Mouse (Mus musculus) left cerebral cortex, adult 11 months (tissue): ENCODE data around the gene Car11.
"Not testable (repeated sequence)": the region's sequence is repeated elsewhere in the genome, so short reads cannot be mapped to it uniquely, and the experiment has no call there.

Experiments used
- DNase-seq: peaks from one replicate; pipeline ENCODE4 v3.0.0; 2022; ENCODE audit warnings: low spot score

The Car11 gene

GRCm38 (mm10) chr7:45699523-45700141 is at the start of gene Car11:
Gene Car11, plus strand, starts transcription at chr7:45699843.
- no peak for DNase-seq

GRCm38 (mm10) chr7:45650484-45650883 is 49.2 kb upstream of the Car11 start:
- not testable (repeated sequence) for DNase-seq

GRCm38 (mm10) chr7:45654424-45655047 is 45.1 kb upstream of the Car11 start:
- no peak for DNase-seq

GRCm38 (mm10) chr7:45660746-45661478 is 38.7 kb upstream of the Car11 start:
- no peak for DNase-seq

GRCm38 (mm10) chr7:45661702-45662101 is 37.9 kb upstream of the Car11 start:
- not testable (repeated sequence) for DNase-seq

GRCm38 (mm10) chr7:45665303-45666138 is 34.1 kb upstream of the Car11 start:
- no peak for DNase-seq

GRCm38 (mm10) chr7:45666161-45666560 is 33.5 kb upstream of the Car11 start, which contains the start of gene Fut2:
Gene Fut2, minus strand, starts transcription at chr7:45666394.
- no peak for DNase-seq

- DNase-seq: no peak
These were observed 31.9 kb upstream of the Car11 start for GRCm38 (mm10) chr7:45667761-45668160.

- no peak for DNase-seq
These were observed 30.7 kb upstream of the Car11 start for GRCm38 (mm10) chr7:45668921-45669320.

- no peak for DNase-seq
These were observed 21.9 kb upstream of the Car11 start for GRCm38 (mm10) chr7:45677627-45678295.

- no peak for DNase-seq
These were observed 21.1 kb upstream of the Car11 start for GRCm38 (mm10) chr7:45678513-45678912.

GRCm38 (mm10) chr7:45679966-45680621 is 19.5 kb upstream of the Car11 start:
- DNase-seq: no peak

- no peak for DNase-seq
These were observed 18.5 kb upstream of the Car11 start for GRCm38 (mm10) chr7:45681046-45681736.

GRCm38 (mm10) chr7:45682144-45683126 is 17.2 kb upstream of the Car11 start:
- DNase-seq: peak; percentile 81

GRCm38 (mm10) chr7:45683396-45684050 is 16.1 kb upstream of the Car11 start, which contains the start of gene Ntn5:
Gene Ntn5, plus strand, starts transcription at chr7:45684022.
- DNase-seq: no peak

- no peak for DNase-seq
These were observed 13.8 kb upstream of the Car11 start for GRCm38 (mm10) chr7:45685811-45686210.

GRCm38 (mm10) chr7:45686841-45687240 is 12.8 kb upstream of the Car11 start:
- DNase-seq: no peak

- no peak for DNase-seq
These were observed 10.5 kb upstream of the Car11 start for GRCm38 (mm10) chr7:45689099-45689498.

- no peak for DNase-seq
These were observed 9.8 kb upstream of the Car11 start for GRCm38 (mm10) chr7:45689800-45690199.
